Mouse (Mus musculus) heart, postnatal 10 days (tissue): ENCODE results near the gene Agpat4. TPM values are rescaled to one million over a fixed set of nuclear protein-coding genes. Genes with fewer than 3 reads are reported as not detected.

ENCODE experiments used
- DNase-seq, 2 experiments: peaks; one replicate each; pipeline ENCODE4 v3.0.0; 2021
- intact Hi-C: fragments of 180-260 bp; cut with DNase I; formaldehyde crosslinking; loops from one replicate; pipeline ENCODE4 v1.15.1; 2025
- total RNA-seq, 2 experiments: library from RNA; stranded (reverse); gene quantifications; 2 replicates each; pipeline ENCODE4 v1.2.3; 2021

The Agpat4 gene
- total RNA-seq, 2 experiments from 2014 or later = 8.4 to 10.2 TPM

GRCm38 (mm10) chr17:12182702-12183485 lies 64.4 kb downstream of the Agpat4 start:
- DNase-seq = no peak
- intact Hi-C loops = no loop called here

GRCm38 (mm10) chr17:12184283-12184682 lies 65.8 kb downstream of the Agpat4 start:
- no peak for DNase-seq
- intact Hi-C loops = no loop called here

GRCm38 (mm10) chr17:12185855-12186254 lies 67.4 kb downstream of the Agpat4 start:
- DNase-seq = no peak
- intact Hi-C loops = no loop called here

GRCm38 (mm10) chr17:12186341-12186740 lies 67.8 kb downstream of the Agpat4 start:
- intact Hi-C loops = no loop called here

GRCm38 (mm10) chr17:12187782-12188181 lies 69.3 kb downstream of the Agpat4 start:
- intact Hi-C loops = no loop called here
- peak; percentile 25 to 26 for DNase-seq

More at GRCm38 (mm10) chr17:12186341-12186740, 67.8 kb downstream of the Agpat4 start:
- DNase-seq = no peak

GRCm38 (mm10) chr17:12195137-12195536 lies 76.6 kb downstream of the Agpat4 start:
- DNase-seq = peak; percentile 19 to 39
- intact Hi-C loops = no loop called here

- no peak for DNase-seq
Measured at GRCm38 (mm10) chr17:12195604-12196003, 77.1 kb downstream of the Agpat4 start.

GRCm38 (mm10) chr17:12199933-12200332 lies 81.4 kb downstream of the Agpat4 start:
- intact Hi-C loops = no loop called here
- no peak for DNase-seq

More at GRCm38 (mm10) chr17:12195604-12196003, 77.1 kb downstream of the Agpat4 start:
- intact Hi-C loops = no loop called here

- intact Hi-C loops = no loop called here
- no peak for DNase-seq
Measured at GRCm38 (mm10) chr17:12201086-12201485, 82.6 kb downstream of the Agpat4 start.

- intact Hi-C loops = no loop called here
- peak; percentile 32 to 36 for DNase-seq
Measured at GRCm38 (mm10) chr17:12203414-12203897, 85.0 kb downstream of the Agpat4 start.

GRCm38 (mm10) chr17:12204246-12204645 lies 85.7 kb downstream of the Agpat4 start:
- DNase-seq = no peak
- intact Hi-C loops = no loop called here

- no peak for DNase-seq
- intact Hi-C loops = loop anchor here (5.0 kb wide), 1 partner anchor 32 kb away; no protein-coding TSS in a partner anchor
Measured at GRCm38 (mm10) chr17:12204689-12205014, 86.1 kb downstream of the Agpat4 start.

- intact Hi-C loops = loop anchor here (5.0 kb wide), 1 partner anchor 33 kb away; no protein-coding TSS in a partner anchor
Measured at GRCm38 (mm10) chr17:12205015-12205693, 86.7 kb downstream of the Agpat4 start.

GRCm38 (mm10) chr17:12205694-12206075 lies 87.2 kb downstream of the Agpat4 start:
- intact Hi-C loops = loop anchor here (5.0 kb wide), 1 partner anchor 33 kb away; no protein-coding TSS in a partner anchor
- no peak for DNase-seq

More at GRCm38 (mm10) chr17:12205015-12205693, 86.7 kb downstream of the Agpat4 start:
- no peak for DNase-seq

- DNase-seq = no peak
- intact Hi-C loops = loop anchor here (5.0 kb wide), 1 partner anchor 34 kb away; no protein-coding TSS in a partner anchor
Measured at GRCm38 (mm10) chr17:12206248-12206647, 87.7 kb downstream of the Agpat4 start.

GRCm38 (mm10) chr17:12207022-12207548 lies 88.6 kb downstream of the Agpat4 start:
- intact Hi-C loops = loop anchor here (5.0 kb wide), 1 partner anchor 35 kb away; no protein-coding TSS in a partner anchor

GRCm38 (mm10) chr17:12209481-12209880 lies 91.0 kb downstream of the Agpat4 start:
- DNase-seq = no peak
- intact Hi-C loops = loop anchor here (2.0 to 5.0 kb wide), 2 partner anchors 37 to 87 kb away; no protein-coding TSS in a partner anchor

More at GRCm38 (mm10) chr17:12207022-12207548, 88.6 kb downstream of the Agpat4 start:
- DNase-seq = no peak

- intact Hi-C loops = loop anchor here (1.0 to 2.0 kb wide), 2 partner anchors 106 to 171 kb away; no protein-coding TSS in a partner anchor
- DNase-seq = peak; percentile 87 to 95
Measured at GRCm38 (mm10) chr17:12210544-12211132, 92.1 kb downstream of the Agpat4 start.

GRCm38 (mm10) chr17:12211890-12212289 lies 93.4 kb downstream of the Agpat4 start:
- no peak for DNase-seq
- intact Hi-C loops = loop anchor here (2.0 kb wide), 1 partner anchor 107 kb away; no protein-coding TSS in a partner anchor

GRCm38 (mm10) chr17:12212341-12212740 lies 93.8 kb downstream of the Agpat4 start:
- no peak for DNase-seq
- intact Hi-C loops = no loop called here
